Mouse (Mus musculus) lung, adult 2 months (tissue): ENCODE measurements around the gene Nexn.

Source experiments
- CTCF ChIP-seq: fragments of 200-500 bp; IDR thresholded peaks from 2 replicates; pipeline ENCODE4 v1.5.1; 2011; ENCODE audit warnings: mild to moderate bottlenecking, low read length, control low read depth; ENCODE audit not compliant: insufficient read depth
- POLR2A ChIP-seq: fragments of 200-500 bp; IDR thresholded peaks from 2 replicates; pipeline ENCODE4 v1.6.1; 2011; ENCODE audit warnings: low read depth, mild to moderate bottlenecking, control low read depth, low read length, borderline replicate concordance; ENCODE audit errors: extremely low read depth

- TF ChIP-seq POLR2A (no peak), CTCF (no peak)
Measured at GRCm38 (mm10) chr3:152228843-152229242, 37.3 kb downstream of the Nexn start.
